ENCODE assay signal across 15 mouse cellular contexts in the genomic region with DNA sequence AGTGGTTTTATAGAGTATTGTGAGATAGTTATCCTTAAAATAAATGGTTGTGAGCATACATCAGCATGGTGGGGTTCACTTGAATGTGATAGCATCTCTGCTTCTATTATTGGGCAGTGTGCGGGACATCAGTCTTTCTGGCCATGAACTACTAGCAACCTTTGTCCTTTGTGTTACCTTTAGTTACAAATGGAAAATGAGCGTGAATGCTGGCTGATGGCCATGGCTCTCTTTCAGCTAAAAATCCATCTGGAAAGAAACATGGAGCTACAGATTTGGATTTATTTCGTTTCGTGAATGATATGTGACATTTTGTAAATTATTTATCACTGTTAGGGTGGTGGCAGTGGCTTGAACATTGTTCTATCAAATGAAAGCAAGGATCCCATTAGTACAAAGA.
DNase-seq lines count a peak whose midpoint lies in the region; ATAC-seq and TF ChIP-seq lines count a peak whose summit lies in the region.
"Had no signal": no experiment of that assay in that cellular context is flagged by ENCODE, and none has a peak within 500 bp of the region (broad histone marks: within the 10 kb centered on the region; RNA-seq: fewer than 3 reads in every experiment).

No protein-coding gene starts in this region.

- no peak for DNase-seq in heart, postnatal 25 days (ENCODE audit: low spot score)
- DNase-seq in midbrain, embryonic 11.5 days (ENCODE audit: low spot score, missing footprints), result no peak
- DNase-seq in left cerebral cortex, postnatal 14 days (ENCODE audit: low spot score in 2 of 2), result no peak
- no peak for DNase-seq in cerebellum, adult 2 months
- DNase-seq: cerebellum, adult 9-11 months; gastrocnemius, postnatal 14 days; layer of hippocampus, adult 9-11 months; lung, adult 18-20 months; right cerebral cortex, postnatal 4 days; thymus, postnatal 36 days had no signal

- H3K36me3 ChIP-seq in heart, embryonic 15.5 days, result no peaks in the 10 kb centered on the region
- H3K36me3 ChIP-seq in midbrain, embryonic 13.5 days, result no peaks in the 10 kb centered on the region
- no peaks in the 10 kb centered on the region for H3K36me3 ChIP-seq in midbrain, embryonic 11.5 days (ENCODE audit: control insufficient read depth, insufficient read depth, low read length)
- no peaks in the 10 kb centered on the region for H3K36me3 ChIP-seq in hindbrain, embryonic 15.5 days
- H3K36me3 ChIP-seq: neural tube, embryonic 12.5 days had no signal

- H3K9me3 ChIP-seq in heart, embryonic 15.5 days (replicated peaks), result no peaks in the 10 kb centered on the region
- no peaks in the 10 kb centered on the region for H3K9me3 ChIP-seq in midbrain, embryonic 13.5 days
- H3K9me3 ChIP-seq in midbrain, embryonic 11.5 days (ENCODE audit: control insufficient read depth, low read length), result no peaks in the 10 kb centered on the region
- no peaks in the 10 kb centered on the region for H3K9me3 ChIP-seq in hindbrain, embryonic 15.5 days
- H3K9me3 ChIP-seq: neural tube, embryonic 12.5 days had no signal

- no peak overlapping the region for H3K4me3 ChIP-seq in heart, embryonic 15.5 days
- no peak overlapping the region for H3K4me3 ChIP-seq in midbrain, embryonic 13.5 days (replicated peaks)
- no peak overlapping the region for H3K4me3 ChIP-seq in midbrain, embryonic 11.5 days (ENCODE audit: low read depth, low read length)
- no peak overlapping the region for H3K4me3 ChIP-seq in hindbrain, embryonic 15.5 days
- H3K4me3 ChIP-seq in olfactory bulb, adult 2 months (ENCODE audit: insufficient read depth, low read depth, low read length), result no peak overlapping the region
- no peak overlapping the region for H3K4me3 ChIP-seq in cerebellum, adult 2 months (replicated peaks; ENCODE audit: insufficient read depth, low read depth, low read length)
- H3K4me3 ChIP-seq: neural tube, embryonic 12.5 days had no signal

- intact Hi-C loops in heart, postnatal 25 days (cut with DNase I), result loop anchor here (5.0 kb wide), 1 partner anchor 50 kb away; no protein-coding TSS in a partner anchor
- intact Hi-C loops in left cerebral cortex, postnatal 14 days (cut with DNase I), result no loop called here

- TF ChIP-seq POLR2A in olfactory bulb, adult 2 months (IDR thresholded peaks at IDR 0.05; ENCODE audit: insufficient read depth, low read depth, low read length), result no peak
- TF ChIP-seq POLR2A in cerebellum, adult 2 months (IDR thresholded peaks at IDR 0.05; ENCODE audit: borderline replicate concordance, insufficient read depth, low read length), result no peak

- H3K4me2 ChIP-seq in heart, embryonic 15.5 days, result 0 out of 2 replicates have a peak overlapping the region, but pooled peaks have one; percentile 2
- no peak overlapping the region for H3K4me2 ChIP-seq in midbrain, embryonic 13.5 days (replicated peaks)
- H3K4me2 ChIP-seq in midbrain, embryonic 11.5 days, result no peak overlapping the region
- H3K4me2 ChIP-seq in hindbrain, embryonic 15.5 days, result 0 out of 2 replicates have a peak overlapping the region, but pooled peaks have one; percentile 5
- H3K4me2 ChIP-seq: neural tube, embryonic 12.5 days had no signal

- no peak for ATAC-seq in heart, embryonic 15.5 days (replicated peaks; ENCODE audit: insufficient number of reproducible peaks, insufficient read depth, low FRiP score, low read depth)
- no peak for ATAC-seq in midbrain, embryonic 13.5 days
- ATAC-seq in midbrain, embryonic 11.5 days (ENCODE audit: low FRiP score), result no peak
- no peak for ATAC-seq in hindbrain, embryonic 15.5 days (ENCODE audit: low FRiP score, low read depth)

- peaks cover 18% of the 10 kb centered on the region for H3K4me1 ChIP-seq in heart, embryonic 15.5 days (replicated peaks)
- peaks cover 39% of the 10 kb centered on the region for H3K4me1 ChIP-seq in midbrain, embryonic 13.5 days (replicated peaks)
- H3K4me1 ChIP-seq in midbrain, embryonic 11.5 days (ENCODE audit: control insufficient read depth, insufficient read depth, low read length), result peaks cover 10% of the 10 kb centered on the region; the same call in 1 of the 2 replicates
- peaks cover 29% of the 10 kb centered on the region for H3K4me1 ChIP-seq in hindbrain, embryonic 15.5 days (replicated peaks)
- H3K4me1 ChIP-seq in olfactory bulb, adult 2 months (ENCODE audit: control insufficient read depth, insufficient read depth, low read length), result peaks cover 3% of the 10 kb centered on the region
- peaks cover 11% of the 10 kb centered on the region; the same call in 1 of the 2 replicates for H3K4me1 ChIP-seq in cerebellum, adult 2 months (ENCODE audit: control insufficient read depth, insufficient read depth, low read length)

- 40% methylated on average over 4 of the region's 4 CpGs for WGBS in heart, embryonic 15.5 days
- WGBS in midbrain, embryonic 13.5 days, result 58% methylated on average over 4 of the region's 4 CpGs
- WGBS in midbrain, embryonic 11.5 days, result 84% methylated on average over 4 of the region's 4 CpGs
- 39% methylated on average over 4 of the region's 4 CpGs for WGBS in hindbrain, embryonic 15.5 days
- 32% methylated on average over 4 of the region's 4 CpGs for WGBS in olfactory bulb, adult 2 months
- WGBS in cerebellum, adult 2 months, result 15% methylated on average over 4 of the region's 4 CpGs

- H3K9ac ChIP-seq in heart, embryonic 15.5 days, result no peak overlapping the region
- H3K9ac ChIP-seq in midbrain, embryonic 13.5 days (replicated peaks), result no peak overlapping the region
- no peak overlapping the region for H3K9ac ChIP-seq in midbrain, embryonic 11.5 days (ENCODE audit: low read length)
- H3K9ac ChIP-seq in hindbrain, embryonic 15.5 days, result no peak overlapping the region
- H3K9ac ChIP-seq: neural tube, embryonic 12.5 days had no signal

- no peak for TF ChIP-seq CTCF in olfactory bulb, adult 2 months (IDR thresholded peaks at IDR 0.05; ENCODE audit: insufficient read depth, low read depth, low read length)
- no peak for TF ChIP-seq CTCF in cerebellum, adult 2 months (IDR thresholded peaks at IDR 0.05; ENCODE audit: borderline replicate concordance, insufficient read depth, low read depth, low read length)

- no peaks in the 10 kb centered on the region for H3K27me3 ChIP-seq in heart, embryonic 15.5 days
- no peaks in the 10 kb centered on the region for H3K27me3 ChIP-seq in midbrain, embryonic 13.5 days
- H3K27me3 ChIP-seq in midbrain, embryonic 11.5 days (ENCODE audit: control insufficient read depth, insufficient read depth, low read length), result no peaks in the 10 kb centered on the region
- no peaks in the 10 kb centered on the region for H3K27me3 ChIP-seq in hindbrain, embryonic 15.5 days
- no peaks in the 10 kb centered on the region for H3K27me3 ChIP-seq in cerebellum, adult 2 months (ENCODE audit: control insufficient read depth, insufficient read depth, low read length)
- H3K27me3 ChIP-seq: neural tube, embryonic 12.5 days had no signal

- H3K27ac ChIP-seq in heart, embryonic 15.5 days, result peak overlapping the region; percentile 10; the same call in 1 of the 2 replicates
- H3K27ac ChIP-seq in midbrain, embryonic 13.5 days, result peak overlapping the region; percentile 69
- no peak overlapping the region for H3K27ac ChIP-seq in midbrain, embryonic 11.5 days (ENCODE audit: low read depth, low read length)
- H3K27ac ChIP-seq in hindbrain, embryonic 15.5 days (replicated peaks), result peak overlapping the region; percentile 67
- peak overlapping the region; percentile 22; the same call in 1 of the 2 replicates for H3K27ac ChIP-seq in olfactory bulb, adult 2 months (ENCODE audit: insufficient read depth, low read depth, low read length)
- H3K27ac ChIP-seq in cerebellum, adult 2 months (ENCODE audit: insufficient read depth, low read length), result no peak overlapping the region
- H3K27ac ChIP-seq: neural tube, embryonic 12.5 days had no signal

Comparison
In these comparisons a context has a peak if more than half of its experiments do, and no peak if none do; other contexts are left out.
1. H3K27ac ChIP-seq: peak in heart, embryonic 15.5 days (single experiment), midbrain, embryonic 13.5 days (single experiment), hindbrain, embryonic 15.5 days (single experiment) and olfactory bulb, adult 2 months (single experiment); none in midbrain, embryonic 11.5 days (single experiment) and cerebellum, adult 2 months (single experiment).
2. H3K4me2 ChIP-seq: peak in heart, embryonic 15.5 days (single experiment) and hindbrain, embryonic 15.5 days (single experiment); none in midbrain, embryonic 13.5 days (single experiment) and midbrain, embryonic 11.5 days (single experiment).